Mouse (Mus musculus) layer of hippocampus, adult 9-11 months (tissue): ENCODE measurements around the gene Gm20831.
"Not testable (repeated sequence)": the region's sequence is repeated elsewhere in the genome, so short reads cannot be mapped to it uniquely, and the experiment has no call there.

Experiments
- DNase-seq: peaks from one replicate; pipeline ENCODE4 v3.0.0; 2022

Gene Gm20831

DNA sequence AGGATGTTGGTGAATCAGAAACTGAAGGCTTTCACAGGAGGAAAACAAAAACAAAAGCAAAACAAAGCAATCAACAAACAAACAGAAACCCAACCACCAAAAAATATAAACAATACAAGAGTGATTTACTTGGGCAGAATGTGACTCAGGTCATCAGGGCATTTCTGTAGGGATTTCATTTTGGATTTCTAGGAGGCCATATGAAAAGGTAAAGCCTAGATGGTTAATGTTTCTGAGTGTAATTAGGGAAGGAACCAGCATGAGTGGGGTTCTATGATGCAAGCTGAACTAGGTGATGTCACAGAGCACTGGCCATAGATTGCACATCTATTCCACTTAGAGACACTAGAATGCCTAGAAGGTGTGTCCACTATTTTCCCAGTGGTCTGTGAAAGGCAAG, at the start of gene Gm20831, which contains the start of gene Gm20772:
Gene Gm20831 (plus strand): TSS at position 301 of the 400 bp plus-strand sequence.
Gene Gm20772 (plus strand): TSS at position 301 of the 400 bp plus-strand sequence.
- not testable (repeated sequence) for DNase-seq

DNA sequence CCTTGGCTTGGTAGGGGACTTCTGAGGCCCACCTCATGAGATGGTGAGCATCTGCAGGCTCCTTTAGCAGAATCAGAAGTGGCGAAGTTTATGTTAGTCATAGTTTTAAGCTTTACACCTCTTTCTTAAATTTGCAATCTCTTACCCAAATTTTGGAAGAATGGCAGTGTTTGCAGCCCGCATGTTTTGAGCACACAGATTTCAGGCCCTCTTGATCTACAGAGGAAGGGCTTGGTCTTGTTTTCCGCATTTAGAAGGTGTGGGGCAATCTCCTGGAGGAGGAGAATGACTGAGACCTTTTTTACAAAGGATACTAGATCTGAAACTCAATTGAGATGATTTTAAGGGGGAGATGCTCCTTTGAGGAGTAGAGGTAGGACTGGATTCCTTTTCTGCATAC, 28.4 kb upstream of the Gm20831 start, which contains the start of gene Gm21904:
Gene Gm21904 (minus strand): TSS at position 101 of the 400 bp plus-strand sequence.
- not testable (repeated sequence) for DNase-seq

DNA sequence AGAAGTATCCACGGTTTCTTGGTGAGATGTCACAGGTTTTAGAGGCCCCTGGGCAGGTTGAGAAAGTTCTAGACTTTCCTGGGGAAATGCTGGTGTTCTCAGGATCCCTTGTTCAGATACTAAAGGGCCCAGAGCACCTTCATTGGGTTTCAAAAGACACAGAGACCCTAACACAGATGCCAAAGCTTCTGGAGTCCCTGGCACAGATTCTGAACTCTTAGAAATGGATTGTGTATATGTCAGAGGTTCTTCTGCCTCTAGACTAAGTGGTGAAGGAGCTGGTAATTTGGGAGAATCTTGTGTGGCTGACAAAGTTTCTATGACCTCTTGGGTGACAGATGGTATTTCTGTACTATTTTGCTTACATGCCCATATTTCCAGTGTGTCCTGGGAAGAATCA, 62.7 kb downstream of the Gm20831 start, which contains the start of gene Srsy:
Gene Srsy (minus strand): TSS at position 101 of the 400 bp plus-strand sequence.
- DNase-seq = not testable (repeated sequence)
